Comparison of ENCODE assay signal across 10 mouse cellular contexts in the genomic region with DNA sequence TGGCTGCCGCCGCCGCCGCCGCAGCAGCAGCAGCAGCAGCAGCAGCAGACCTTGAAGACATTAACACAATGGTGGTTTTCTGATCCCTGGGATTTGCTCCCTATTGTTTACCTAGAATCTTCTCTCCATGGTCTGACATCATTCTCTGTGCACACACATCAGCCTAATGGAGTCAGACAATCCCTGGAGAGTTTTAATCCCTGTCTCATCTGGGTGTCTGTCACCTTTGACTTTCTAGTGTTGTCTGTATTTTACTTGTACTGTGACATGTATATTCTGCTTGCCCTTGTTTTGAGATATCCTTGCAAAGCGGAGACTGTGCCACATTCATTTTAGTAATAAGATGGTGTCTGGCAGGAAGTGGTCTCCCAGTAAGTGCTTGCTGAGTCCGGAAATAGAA. TPM values are rescaled to one million over a fixed set of nuclear protein-coding genes. Genes with fewer than 3 reads are reported as not detected.
A peak's percentile ranks its signal among the peaks of the same experiment; 100 is the strongest.
DNase-seq lines count a peak whose midpoint lies in the region; ATAC-seq and TF ChIP-seq lines count a peak whose summit lies in the region.
"Had no signal": no experiment of that assay in that cellular context is flagged by ENCODE, and none has a peak within 500 bp of the region (broad histone marks: within the 10 kb centered on the region; RNA-seq: fewer than 3 reads in every experiment).

No protein-coding gene starts in this region.

- no peaks in the 10 kb centered on the region for H3K27me3 ChIP-seq in lung, embryonic 14.5 days (ENCODE audit: insufficient read depth, low read length)
- H3K27me3 ChIP-seq in embryonic facial prominence, embryonic 12.5 days, result no peaks in the 10 kb centered on the region
- H3K27me3 ChIP-seq in hindbrain, postnatal 0 days (ENCODE audit: insufficient read depth, low read length), result no peaks in the 10 kb centered on the region

- H3K4me2 ChIP-seq in lung, embryonic 14.5 days, result peak overlapping the region; percentile 20; the same call in 1 of the 2 replicates
- H3K4me2 ChIP-seq in embryonic facial prominence, embryonic 12.5 days (replicated peaks), result peak overlapping the region; percentile 18; the same call in 1 of the 2 replicates
- peak overlapping the region; percentile 38 for H3K4me2 ChIP-seq in hindbrain, postnatal 0 days (ENCODE audit: low read depth, low read length)

- H3K4me3 ChIP-seq in lung, embryonic 14.5 days (ENCODE audit: low read depth, low read length), result no peak overlapping the region
- no peak overlapping the region for H3K4me3 ChIP-seq in embryonic facial prominence, embryonic 12.5 days
- H3K4me3 ChIP-seq in hindbrain, postnatal 0 days (ENCODE audit: low read length), result no peak overlapping the region

- H3K36me3 ChIP-seq in lung, embryonic 14.5 days (ENCODE audit: insufficient read depth), result no peaks in the 10 kb centered on the region
- H3K36me3 ChIP-seq in embryonic facial prominence, embryonic 12.5 days, result no peaks in the 10 kb centered on the region
- no peaks in the 10 kb centered on the region for H3K36me3 ChIP-seq in hindbrain, postnatal 0 days (ENCODE audit: insufficient read depth, low read length)

- no peak overlapping the region for H3K27ac ChIP-seq in lung, embryonic 14.5 days (ENCODE audit: low read depth)
- H3K27ac ChIP-seq in embryonic facial prominence, embryonic 12.5 days, result no peak overlapping the region
- H3K27ac ChIP-seq in hindbrain, postnatal 0 days, result 0 out of 2 replicates have a peak overlapping the region, but pooled peaks have one; percentile 20

- no peaks in the 10 kb centered on the region for H3K9me3 ChIP-seq in lung, embryonic 14.5 days (ENCODE audit: low read depth, low read length)
- H3K9me3 ChIP-seq in embryonic facial prominence, embryonic 12.5 days, result no peaks in the 10 kb centered on the region
- no peaks in the 10 kb centered on the region for H3K9me3 ChIP-seq in hindbrain, postnatal 0 days (ENCODE audit: low read length)

- DNase-seq in lung, embryonic 14.5 days, result peak; percentile 39
- no peak for DNase-seq in lung, postnatal 36 days
- DNase-seq in hindbrain, postnatal 0 days (ENCODE audit: low spot score), result peak; percentile 19
- DNase-seq in retina, embryonic 14.5 days (ENCODE audit: low spot score), result peak; percentile 76
- no peak for DNase-seq in cerebellum, postnatal 14 days
- no peak for DNase-seq in layer of hippocampus, adult 11-12 months (ENCODE audit: low spot score)
- no peak for DNase-seq in testis, postnatal 14 days (ENCODE audit: low spot score)
- DNase-seq: cerebellum, adult 2 months; gastrocnemius, postnatal 14 days had no signal

- H3K9ac ChIP-seq in lung, embryonic 14.5 days, result no peak overlapping the region
- no peak overlapping the region for H3K9ac ChIP-seq in embryonic facial prominence, embryonic 12.5 days
- no peak overlapping the region for H3K9ac ChIP-seq in hindbrain, postnatal 0 days (replicated peaks; ENCODE audit: low read length)

- no peak for TF ChIP-seq CTCF in lung, embryonic 14.5 days (IDR thresholded peaks at IDR 0.05; ENCODE audit: low read depth)
- no peak for TF ChIP-seq CTCF in hindbrain, postnatal 0 days (IDR thresholded peaks at IDR 0.05; ENCODE audit: low read depth)

- 9% methylated on average over 7 of the region's 7 CpGs for WGBS in lung, embryonic 14.5 days
- 13% methylated on average over 7 of the region's 7 CpGs for WGBS in embryonic facial prominence, embryonic 12.5 days
- 15% methylated on average over 7 of the region's 7 CpGs for WGBS in hindbrain, postnatal 0 days

- peak; percentile 36; the same call in 1 of the 2 replicates for ATAC-seq in lung, embryonic 14.5 days (ENCODE audit: insufficient read depth)
- ATAC-seq in embryonic facial prominence, embryonic 12.5 days (ENCODE audit: insufficient number of reproducible peaks, insufficient read depth, low FRiP score, low TSS enrichment), result 0 out of 2 replicates have a peak, but pooled peaks have one; percentile 37
- ATAC-seq in hindbrain, postnatal 0 days, result peak; percentile 64

- no peaks in the 10 kb centered on the region for H3K4me1 ChIP-seq in lung, embryonic 14.5 days (ENCODE audit: insufficient read depth)
- peaks cover 3% of the 10 kb centered on the region; the same call in 1 of the 2 replicates for H3K4me1 ChIP-seq in embryonic facial prominence, embryonic 12.5 days
- no peaks in the 10 kb centered on the region for H3K4me1 ChIP-seq in hindbrain, postnatal 0 days (ENCODE audit: insufficient read depth, low read length)

RNA-seq across cellular contexts. Expression of a gene that starts 7.5 kb away (rescaled TPM):
- polyA plus RNA-seq in lung, embryonic 14.5 days (2014; fragmentation: Nextera tagmentation; extraction: Ambion mirVana), result 122 and 128 TPM in 2 replicates
- polyA plus RNA-seq in embryonic facial prominence, embryonic 12.5 days (2016; fragmentation: Nextera tagmentation; extraction: Ambion mirVana), result 145 and 152 TPM in 2 replicates
- 22.4 and 22.8 TPM in 2 replicates for total RNA-seq in hindbrain, postnatal 0 days (2014; rRNA removed)
- 149 and 166 TPM in 2 replicates for polyA plus RNA-seq in hindbrain, postnatal 0 days (2015; fragmentation: Nextera tagmentation; extraction: Ambion mirVana)

Comparison
In these comparisons a context has a peak if more than half of its experiments do, and no peak if none do; other contexts are left out.
1. DNase-seq: peak in lung, embryonic 14.5 days (single experiment), hindbrain, postnatal 0 days (single experiment) and retina, embryonic 14.5 days (single experiment); none in lung, postnatal 36 days (single experiment), cerebellum, postnatal 14 days (0 of 2), layer of hippocampus, adult 11-12 months (single experiment) and testis, postnatal 14 days (single experiment).
2. Peak in every context shown above with its lines, with median percentiles within 50 percentile points of each other: ATAC-seq and H3K4me2 ChIP-seq.